28 mouse cellular contexts compared by ENCODE assay signal in the genomic region with DNA sequence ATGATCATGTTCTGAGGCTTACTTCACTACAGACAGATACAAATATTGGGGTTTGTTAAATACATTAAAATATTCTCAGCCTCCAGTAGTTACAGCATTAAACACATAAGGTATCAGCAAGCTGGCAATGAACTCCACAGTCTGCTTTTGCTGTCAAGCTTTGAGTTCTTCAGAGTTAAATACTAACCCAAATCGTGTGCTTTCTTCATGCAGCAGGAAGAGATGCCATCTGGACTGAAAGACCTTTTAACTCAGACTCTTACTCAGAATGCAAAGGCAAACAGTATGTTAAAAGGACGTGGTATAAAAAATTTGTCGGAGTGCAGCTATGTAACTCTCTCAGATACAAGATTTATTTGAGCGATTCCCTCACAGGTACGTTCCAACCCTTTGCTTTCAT. TPM values are rescaled to one million over a fixed set of nuclear protein-coding genes. Genes with fewer than 3 reads are reported as not detected.
DNase-seq lines count a peak whose midpoint lies in the region; ATAC-seq and TF ChIP-seq lines count a peak whose summit lies in the region.
"Had no signal": no experiment of that assay in that cellular context is flagged by ENCODE, and none has a peak within 500 bp of the region (broad histone marks: within the 10 kb centered on the region; RNA-seq: fewer than 3 reads in every experiment).

No protein-coding gene starts in this region.

- TF ChIP-seq CTCF in forebrain, postnatal 0 days (IDR thresholded peaks at IDR 0.05; ENCODE audit: low read depth): no peak

- H3K4me3 ChIP-seq in forebrain, postnatal 0 days (ENCODE audit: low read depth, low read length): no peak overlapping the region
- H3K4me3 ChIP-seq in forebrain, embryonic 12.5 days (replicated peaks): no peak overlapping the region
- H3K4me3 ChIP-seq: embryonic facial prominence, embryonic 13.5 days; embryonic facial prominence, embryonic 15.5 days; erythroblast, embryonic 14.5 days; forebrain, embryonic 10.5 days; forebrain, embryonic 13.5 days; forebrain, embryonic 15.5 days had no signal

- no peak overlapping the region for H3K9ac ChIP-seq in forebrain, postnatal 0 days
- H3K9ac ChIP-seq in forebrain, embryonic 12.5 days: no peak overlapping the region
- H3K9ac ChIP-seq: embryonic facial prominence, embryonic 13.5 days; embryonic facial prominence, embryonic 15.5 days; forebrain, embryonic 13.5 days; forebrain, embryonic 15.5 days had no signal

- 0 out of 2 replicates have a peak, but pooled peaks have one; percentile 12 for ATAC-seq in forebrain, postnatal 0 days
- no peak for ATAC-seq in forebrain, embryonic 12.5 days (ENCODE audit: low FRiP score)
- ATAC-seq: activated CD4-positive, CD25-positive, alpha-beta regulatory T cell, adult 4 months; CD4-positive, CD25-positive, alpha-beta regulatory T cell, adult 4 months; forebrain, embryonic 13.5 days; forebrain, embryonic 15.5 days; Patski had no signal

- 85% methylated on average over 5 of the region's 5 CpGs for WGBS in forebrain, postnatal 0 days
- WGBS in forebrain, embryonic 12.5 days: 92% methylated on average over 5 of the region's 5 CpGs

- H3K9me3 ChIP-seq in forebrain, postnatal 0 days (ENCODE audit: low read length): no peaks in the 10 kb centered on the region
- H3K9me3 ChIP-seq in forebrain, embryonic 12.5 days: no peaks in the 10 kb centered on the region
- H3K9me3 ChIP-seq: embryonic facial prominence, embryonic 13.5 days; embryonic facial prominence, embryonic 15.5 days; forebrain, embryonic 10.5 days; forebrain, embryonic 13.5 days; forebrain, embryonic 15.5 days; G1E had no signal

- no peaks in the 10 kb centered on the region for H3K4me1 ChIP-seq in forebrain, postnatal 0 days (ENCODE audit: insufficient read depth)
- no peaks in the 10 kb centered on the region for H3K4me1 ChIP-seq in forebrain, embryonic 12.5 days
- H3K4me1 ChIP-seq: embryonic facial prominence, embryonic 13.5 days; embryonic facial prominence, embryonic 15.5 days; forebrain, embryonic 10.5 days; forebrain, embryonic 13.5 days; forebrain, embryonic 15.5 days had no signal

- DNase-seq in forebrain, postnatal 0 days: no peak
- DNase-seq in layer of hippocampus, adult 9-11 months: peak; percentile 21
- no peak for DNase-seq in layer of hippocampus, postnatal 36 days
- peak; percentile 36 for DNase-seq in brain, adult 2 months (ENCODE audit: low read depth, low spot score)
- DNase-seq in thymus, postnatal 14 days: no peak
- DNase-seq: adrenal gland, adult 8-10 months; adrenal gland, postnatal 14 days; adrenal gland, postnatal 36 days; B cell, adult 2 months; cerebellum, adult 11 months; cerebellum, adult 18-20 months; cerebellum, adult 8-10 months; cerebellum, adult 9-11 months; cerebellum, postnatal 14 days; cerebellum, postnatal 36 days; embryo, embryonic 11 days had no signal

- no peak overlapping the region for H3K27ac ChIP-seq in forebrain, postnatal 0 days (ENCODE audit: low read depth, low read length)
- H3K27ac ChIP-seq in forebrain, embryonic 12.5 days: no peak overlapping the region
- H3K27ac ChIP-seq: embryonic facial prominence, embryonic 13.5 days; embryonic facial prominence, embryonic 15.5 days; forebrain, embryonic 10.5 days; forebrain, embryonic 13.5 days; forebrain, embryonic 15.5 days had no signal

- H3K27me3 ChIP-seq in forebrain, postnatal 0 days (ENCODE audit: insufficient read depth, low read length): no peaks in the 10 kb centered on the region
- H3K27me3 ChIP-seq in forebrain, embryonic 12.5 days: no peaks in the 10 kb centered on the region
- H3K27me3 ChIP-seq: CH12.LX; embryonic facial prominence, embryonic 13.5 days; embryonic facial prominence, embryonic 15.5 days; forebrain, embryonic 13.5 days; forebrain, embryonic 15.5 days; Patski had no signal

- no peak overlapping the region for H3K4me2 ChIP-seq in forebrain, postnatal 0 days (ENCODE audit: low read depth)
- H3K4me2 ChIP-seq in forebrain, embryonic 12.5 days: no peak overlapping the region
- H3K4me2 ChIP-seq: embryonic facial prominence, embryonic 13.5 days; embryonic facial prominence, embryonic 15.5 days; forebrain, embryonic 13.5 days; forebrain, embryonic 15.5 days had no signal

- H3K36me3 ChIP-seq in forebrain, postnatal 0 days (ENCODE audit: insufficient read depth): peaks cover 27% of the 10 kb centered on the region
- peaks cover 45% of the 10 kb centered on the region for H3K36me3 ChIP-seq in forebrain, embryonic 12.5 days (replicated peaks)

RNA-seq across cellular contexts. Expression of a gene that starts 30.5 kb away (rescaled TPM):
- total RNA-seq in forebrain, postnatal 0 days (2014; rRNA removed): 95.9 and 105 TPM in 2 replicates
- 151 and 155 TPM in 2 replicates for polyA plus RNA-seq in forebrain, postnatal 0 days (2015; fragmentation: Nextera tagmentation; extraction: Ambion mirVana)
- 154 and 169 TPM in 2 replicates for polyA plus RNA-seq in forebrain, embryonic 12.5 days (2016; fragmentation: Nextera tagmentation; extraction: Ambion mirVana)
- total RNA-seq in layer of hippocampus, postnatal 36 days (2021): 10 to 100 TPM; 59.5 to 59.7 TPM

Comparison
In these comparisons a context has a peak if more than half of its experiments do, and no peak if none do; other contexts are left out.
1. DNase-seq: peak in layer of hippocampus, adult 9-11 months (single experiment) and brain, adult 2 months (single experiment); none in forebrain, postnatal 0 days (single experiment), layer of hippocampus, postnatal 36 days (0 of 2) and thymus, postnatal 14 days (single experiment).